Mouse (Mus musculus) limb, embryonic 10.5 days (tissue): ENCODE measurements around the gene Ttc25. TPM values are rescaled to one million over a fixed set of nuclear protein-coding genes. Genes with fewer than 3 reads are reported as not detected.

ENCODE experiments used
- DNase-seq: peaks from one replicate; pipeline ENCODE4 v3.0.0-alpha.2; 2017; ENCODE audit warnings: low spot score
- H3K27ac ChIP-seq: fragments of 300-500 bp; sonication (generic); 2 replicates; pipeline ENCODE4 v1.5.1; 2016; ENCODE audit warnings: mild to moderate bottlenecking
- H3K27me3 ChIP-seq: fragments of 300-500 bp; sonication (generic); 2 replicates; pipeline ENCODE4 v1.6.1; 2016; ENCODE audit warnings: low read depth, mild to moderate bottlenecking; ENCODE audit not compliant: poor library complexity, severe bottlenecking
- H3K36me3 ChIP-seq: fragments of 300-500 bp; sonication (generic); 2 replicates; pipeline ENCODE4 v1.6.1; 2016; ENCODE audit warnings: mild to moderate bottlenecking, moderate library complexity
- H3K4me1 ChIP-seq: fragments of 300-500 bp; sonication (generic); 2 replicates; pipeline ENCODE4 v1.6.1; 2016
- H3K4me3 ChIP-seq: fragments of 300-500 bp; sonication (generic); 2 replicates; pipeline ENCODE4 v1.5.1; 2016; ENCODE audit warnings: mild to moderate bottlenecking, moderate library complexity
- H3K9me3 ChIP-seq: fragments of 300-500 bp; sonication (generic); replicated peaks from 2 replicates; pipeline ENCODE4 v1.6.1; 2016; ENCODE audit warnings: mild to moderate bottlenecking
- WGBS: fragments of 180-500 bp; shearing (Covaris S2); methylation state at CpG from one replicate; pipeline ENCODE4 v1.1.7; 2016; 5-methylcytosine and 5-hydroxymethylcytosine counted together
- polyA plus RNA-seq: library from polyadenylated mRNA; unstranded; fragments of >200 nt; fragmentation: Nextera tagmentation; extraction: Ambion mirVana; gene quantifications from 2 replicates; pipeline ENCODE4 v1.2.1, GENCODE M21; 2016

The Ttc25 gene
- polyA plus RNA-seq, 1 experiment from 2014 or later: 1.1 TPM

DNA sequence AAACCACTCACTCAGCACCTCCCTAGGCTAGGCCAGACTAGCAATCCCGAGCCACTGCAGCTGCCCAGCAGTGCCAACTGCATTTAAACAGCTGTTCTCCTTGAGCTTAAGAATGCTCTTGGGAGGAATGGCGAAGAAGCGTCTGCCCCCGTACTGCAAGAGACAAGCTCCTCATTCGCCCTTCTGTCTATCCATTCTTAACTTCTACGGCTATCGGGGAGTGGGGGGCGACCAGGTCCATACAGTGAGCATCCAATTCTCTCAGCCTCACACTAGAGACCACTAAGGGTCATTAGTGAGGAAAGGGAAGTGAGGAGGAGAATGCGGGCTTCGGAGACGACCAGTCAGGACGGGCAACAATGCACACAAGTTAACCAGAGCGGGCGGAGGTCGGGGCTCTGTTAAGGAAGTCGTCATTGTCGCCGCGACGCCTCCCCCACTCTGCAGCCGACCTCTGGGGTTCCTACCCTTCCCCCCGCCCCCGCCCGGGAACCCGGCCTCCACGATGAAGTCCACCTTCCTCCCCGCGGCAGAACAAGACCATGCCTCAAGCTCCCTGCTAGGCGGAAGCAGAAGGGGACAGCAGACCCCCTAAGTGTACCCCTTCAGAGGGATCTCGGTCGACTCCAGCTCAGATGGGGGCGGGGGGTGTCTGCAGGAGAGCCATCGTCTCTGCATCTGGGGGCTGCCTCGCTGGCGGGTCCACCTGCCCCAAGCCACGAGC, 73.5 kb downstream of the Ttc25 start, which contains the start of gene Nkiras2:
Nkiras2 (plus strand) TSS at position 484 of the 724 bp plus-strand sequence.
- DNase-seq: peak; percentile 84
- under 1% methylated on average over 36 of the region's 36 CpGs for WGBS
- H3K36me3 ChIP-seq: peaks cover 16% of the 10 kb centered on the region
- peaks cover 29% of the 10 kb centered on the region for H3K4me1 ChIP-seq
- no peaks in the 10 kb centered on the region for H3K27me3 ChIP-seq
- no peaks in the 10 kb centered on the region for H3K9me3 ChIP-seq
- peak within 1 kb of the TSS; percentile 91 for H3K4me3 ChIP-seq
- H3K27ac ChIP-seq: peak within 1 kb of the TSS; percentile 96

DNA sequence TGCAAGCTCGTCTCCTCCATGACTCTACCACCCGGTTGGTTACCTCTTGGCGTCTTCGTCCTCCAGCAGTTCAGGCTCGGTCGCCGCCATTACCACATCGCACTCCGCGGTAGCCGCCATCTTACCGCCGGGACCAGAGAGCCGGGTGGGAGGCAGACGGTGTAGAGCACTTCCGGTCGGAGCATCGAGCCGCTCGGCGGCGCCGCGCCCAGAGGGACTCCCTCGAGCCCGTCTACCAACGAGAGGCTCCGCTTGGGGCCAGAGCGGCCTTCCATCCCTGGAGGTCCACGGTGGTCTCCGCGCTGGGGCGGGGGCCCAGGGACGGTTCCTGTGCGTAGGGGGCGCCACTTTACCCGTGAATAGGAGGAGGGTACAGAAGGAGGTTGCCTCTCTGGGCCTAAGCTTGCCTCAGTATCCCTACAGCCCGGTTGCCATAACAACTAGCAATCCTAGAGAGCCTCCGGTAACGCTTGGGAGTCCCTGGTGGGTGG, 74.1 kb downstream of the Ttc25 start:
- WGBS: under 1% methylated on average over 40 of the region's 40 CpGs
- Histone ChIP-seq H3K4me3 (peak overlapping the region; percentile 91), H3K36me3 (peaks cover 22% of the 10 kb centered on the region), H3K27me3 (no peaks in the 10 kb centered on the region), H3K4me1 (peaks cover 32% of the 10 kb centered on the region), H3K9me3 (no peaks in the 10 kb centered on the region), H3K27ac (peak overlapping the region; percentile 96)
- peak; percentile 98 for DNase-seq

DNA sequence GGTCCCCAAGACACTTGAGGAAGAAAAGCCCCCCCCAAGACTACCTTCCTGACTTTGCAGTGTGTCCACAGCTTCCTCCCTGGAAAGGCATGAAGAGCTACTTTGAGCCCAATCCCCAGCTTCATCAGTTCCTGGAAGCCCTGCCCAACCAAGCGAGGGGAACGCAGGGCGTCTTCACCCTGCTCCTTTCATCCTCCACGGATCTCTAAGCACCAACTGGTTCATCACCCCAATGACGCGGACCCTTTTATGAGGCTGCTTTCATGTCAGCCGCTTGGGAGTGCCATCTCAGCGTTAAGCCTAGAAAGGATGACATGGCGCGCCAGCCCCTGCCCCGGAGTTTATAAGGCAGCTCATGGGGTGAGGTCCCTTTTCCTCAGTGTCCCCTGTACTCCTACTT, 74.6 kb downstream of the Ttc25 start, which contains the start of gene Dnajc7:
Dnajc7 (minus strand) TSS at position 187 of the 400 bp plus-strand sequence.
- Histone ChIP-seq H3K27ac (peak within 1 kb of the TSS; percentile 96), H3K4me3 (peak within 1 kb of the TSS; percentile 91), H3K27me3 (no peaks in the 10 kb centered on the region), H3K9me3 (no peaks in the 10 kb centered on the region), H3K4me1 (peaks cover 32% of the 10 kb centered on the region), H3K36me3 (peaks cover 24% of the 10 kb centered on the region)
- no peak for DNase-seq
- WGBS: 5% methylated on average over 11 of the region's 11 CpGs

Other genes starting within 250 kb of the Ttc25 start
- 1,486 and 1,565 TPM in 2 replicates for gene Eif1, start 225.7 kb upstream of the Ttc25 start, polyA plus RNA-seq
- not detected in 2 replicates for gene Gast, start 211.2 kb upstream of the Ttc25 start, polyA plus RNA-seq
- 0.85 and 1.3 TPM in 2 replicates for gene Hap1, start 189.5 kb upstream of the Ttc25 start, polyA plus RNA-seq
- 35.6 and 41.8 TPM in 2 replicates for gene Jup, start 147.8 kb upstream of the Ttc25 start, polyA plus RNA-seq
- 33.9 and 45.3 TPM in 2 replicates for gene P3h4, start 130.8 kb upstream of the Ttc25 start, polyA plus RNA-seq
- 67.6 and 89.5 TPM in 2 replicates for gene Fkbp10, start 129.9 kb upstream of the Ttc25 start, polyA plus RNA-seq
- gene Nt5c3b, start 103.8 kb upstream of the Ttc25 start, polyA plus RNA-seq: 149 and 173 TPM in 2 replicates
- gene Klhl10, start 103.7 kb upstream of the Ttc25 start, polyA plus RNA-seq: 0.63 and 0.69 TPM in 2 replicates
- 7.9 and 10.4 TPM in 2 replicates for gene Klhl11, start 72.9 kb upstream of the Ttc25 start, polyA plus RNA-seq
- 260 and 263 TPM in 2 replicates for gene Acly, start 17.6 kb upstream of the Ttc25 start, polyA plus RNA-seq
- gene Cnp, start 29.3 kb downstream of the Ttc25 start, polyA plus RNA-seq: 13.1 and 23.0 TPM in 2 replicates
- 86.2 and 95.5 TPM in 2 replicates for gene Nkiras2, start 73.6 kb downstream of the Ttc25 start, polyA plus RNA-seq
- 256 and 281 TPM in 2 replicates for gene Dnajc7, start 74.6 kb downstream of the Ttc25 start, polyA plus RNA-seq
- 0.15 and 0.16 TPM in 2 replicates for gene Zfp385c, start 146.8 kb downstream of the Ttc25 start, polyA plus RNA-seq
- 3.1 and 4.4 TPM in 2 replicates for gene Dhx58, start 158.7 kb downstream of the Ttc25 start, polyA plus RNA-seq
- gene Kat2a, start 166.9 kb downstream of the Ttc25 start, polyA plus RNA-seq: 77.2 and 87.7 TPM in 2 replicates
- 0.31 and 0.56 TPM in 2 replicates for gene Hspb9, start 168.2 kb downstream of the Ttc25 start, polyA plus RNA-seq
- 13.1 and 16.8 TPM in 2 replicates for gene Rab5c, start 192.6 kb downstream of the Ttc25 start, polyA plus RNA-seq
- not detected in 2 replicates for gene Kcnh4, start 214.3 kb downstream of the Ttc25 start, polyA plus RNA-seq
- gene Hcrt, start 217.3 kb downstream of the Ttc25 start, polyA plus RNA-seq: not detected in 2 replicates
- gene Ghdc, start 225.3 kb downstream of the Ttc25 start, polyA plus RNA-seq: 3.5 and 4.3 TPM in 2 replicates